Mouse (Mus musculus): ENCODE data around the gene Nod2.
"Not testable (repeated sequence)": the region's sequence is repeated elsewhere in the genome, so short reads cannot be mapped to it uniquely, and the experiment has no call there.

The Nod2 gene

GRCm38 (mm10) chr8:88630225-88630624 lies 16.9 kb upstream of the Nod2 start:
- in situ Hi-C loops (cut with MboI, MseI) = loop anchor here (10.0 kb wide), 1 partner anchor 355 kb away; the partner anchor contains the start of gene Adcy7

- in situ Hi-C loops (cut with MboI, MseI) = loop anchor here (10.0 kb wide), 1 partner anchor 356 kb away; the partner anchor contains the start of gene Adcy7
Measured at GRCm38 (mm10) chr8:88631081-88631480, 16.0 kb upstream of the Nod2 start.

GRCm38 (mm10) chr8:88633343-88633765 lies 13.8 kb upstream of the Nod2 start:
- in situ Hi-C loops (cut with MboI, MseI) = loop anchor here (10.0 kb wide), 1 partner anchor 359 kb away; the partner anchor contains the start of gene Adcy7

GRCm38 (mm10) chr8:88635474-88636397 lies 11.4 kb upstream of the Nod2 start, which contains the start of gene Snx20:
Gene Snx20 (minus strand): TSS chr8:88636128.
- in situ Hi-C loops (cut with MboI, MseI) = loop anchor here (5.0 to 10.0 kb wide), 2 partner anchors 62 to 361 kb away; partner anchors contain the start of genes Adcy7 and Cyld

- in situ Hi-C loops (cut with MboI, MseI) = loop anchor here (5.0 to 10.0 kb wide), 2 partner anchors 60 to 363 kb away; partner anchors contain the start of genes Adcy7 and Cyld
Measured at GRCm38 (mm10) chr8:88637092-88638000, 9.8 kb upstream of the Nod2 start.

- in situ Hi-C loops (cut with MboI, MseI) = loop anchor here (5.0 to 10.0 kb wide), 2 partner anchors 58 to 364 kb away; partner anchors contain the start of genes Adcy7 and Cyld
Measured at GRCm38 (mm10) chr8:88638908-88639307, 8.2 kb upstream of the Nod2 start.

GRCm38 (mm10) chr8:88642734-88643564 lies 4.2 kb upstream of the Nod2 start:
- in situ Hi-C loops (cut with MboI, MseI) = no loop called here

- in situ Hi-C loops (cut with MboI, MseI) = no loop called here
Measured at GRCm38 (mm10) chr8:88648322-88648721, 1.2 kb downstream of the Nod2 start.

GRCm38 (mm10) chr8:88650016-88650708 lies 3.0 kb downstream of the Nod2 start:
- in situ Hi-C loops (cut with MboI, MseI) = no loop called here

- in situ Hi-C loops (cut with MboI, MseI) = not testable (repeated sequence)
Measured at GRCm38 (mm10) chr8:88651122-88651521, 4.0 kb downstream of the Nod2 start.

- in situ Hi-C loops (cut with MboI, MseI) = no loop called here
Measured at GRCm38 (mm10) chr8:88655334-88655733, 8.2 kb downstream of the Nod2 start.

- in situ Hi-C loops (cut with MboI, MseI) = no loop called here
Measured at GRCm38 (mm10) chr8:88659873-88660272, 12.8 kb downstream of the Nod2 start.

GRCm38 (mm10) chr8:88662401-88662821 lies 15.3 kb downstream of the Nod2 start:
- in situ Hi-C loops (cut with MboI, MseI) = no loop called here

- in situ Hi-C loops (cut with MboI, MseI) = no loop called here
Measured at GRCm38 (mm10) chr8:88664121-88664520, 17.0 kb downstream of the Nod2 start.

GRCm38 (mm10) chr8:88664947-88665346 lies 17.8 kb downstream of the Nod2 start:
- in situ Hi-C loops (cut with MboI, MseI) = no loop called here

GRCm38 (mm10) chr8:88666435-88666834 lies 19.3 kb downstream of the Nod2 start:
- in situ Hi-C loops (cut with MboI, MseI) = no loop called here

GRCm38 (mm10) chr8:88668400-88669086 lies 21.4 kb downstream of the Nod2 start:
- in situ Hi-C loops (cut with MboI, MseI) = no loop called here

- in situ Hi-C loops (cut with MboI, MseI) = no loop called here
Measured at GRCm38 (mm10) chr8:88670782-88671181, 23.7 kb downstream of the Nod2 start.

GRCm38 (mm10) chr8:88671575-88671974 lies 24.5 kb downstream of the Nod2 start:
- in situ Hi-C loops (cut with MboI, MseI) = no loop called here
